Mouse (Mus musculus): ENCODE data around the gene Ablim2.

GRCm38 (mm10) chr5:35889641-35890040 lies 132.0 kb downstream of the Ablim2 start:
- TF ChIP-seq CTCF (IDR thresholded peaks at IDR 0.05; ENCODE audit: low read depth) (no peak), EP300 (IDR thresholded peaks at IDR 0.05; ENCODE audit: low read depth) (no peak)

Measured in liver, embryonic 14.5 days (tissue).